Mouse (Mus musculus): ENCODE measurements around the gene Mtfr1l.
"Not testable (repeated sequence)": the region's sequence is repeated elsewhere in the genome, so short reads cannot be mapped to it uniquely, and the experiment has no call there.

Gene Mtfr1l

GRCm38 (mm10) chr4:134516981-134517380, 18.2 kb downstream of the Mtfr1l start:
- no peak for DNase-seq (ENCODE audit: low read depth)

GRCm38 (mm10) chr4:134515614-134516013, 19.6 kb downstream of the Mtfr1l start:
- no peak for DNase-seq (ENCODE audit: low read depth)

GRCm38 (mm10) chr4:134514309-134514930, 20.8 kb downstream of the Mtfr1l start:
- no peak for DNase-seq (ENCODE audit: low read depth)

- DNase-seq (ENCODE audit: low read depth), result peak; percentile 17
Observed at GRCm38 (mm10) chr4:134512798-134513197, 22.4 kb downstream of the Mtfr1l start.

- DNase-seq (ENCODE audit: low read depth), result no peak
Observed at GRCm38 (mm10) chr4:134511730-134512129, 23.5 kb downstream of the Mtfr1l start.

- DNase-seq (ENCODE audit: low read depth), result peak; percentile 91
Observed at GRCm38 (mm10) chr4:134510845-134511411, 24.3 kb downstream of the Mtfr1l start, which contains the start of gene Aunip. Gene Aunip (plus strand): TSS chr4:134510999.

GRCm38 (mm10) chr4:134510396-134510795, 24.8 kb downstream of the Mtfr1l start:
- no peak for DNase-seq (ENCODE audit: low read depth)

- DNase-seq (ENCODE audit: low read depth), result no peak
Observed at GRCm38 (mm10) chr4:134506713-134507112, 28.5 kb downstream of the Mtfr1l start.

GRCm38 (mm10) chr4:134505966-134506594, 29.1 kb downstream of the Mtfr1l start:
- no peak for DNase-seq (ENCODE audit: low read depth)

GRCm38 (mm10) chr4:134505303-134505789, 29.8 kb downstream of the Mtfr1l start:
- DNase-seq (ENCODE audit: low read depth), result no peak

- DNase-seq (ENCODE audit: low read depth), result no peak
Observed at GRCm38 (mm10) chr4:134503686-134504357, 31.4 kb downstream of the Mtfr1l start.

- DNase-seq (ENCODE audit: low read depth), result no peak
Observed at GRCm38 (mm10) chr4:134501095-134501494, 34.1 kb downstream of the Mtfr1l start.

GRCm38 (mm10) chr4:134498983-134499382, 36.2 kb downstream of the Mtfr1l start:
- DNase-seq (ENCODE audit: low read depth), result not testable (repeated sequence)

- DNase-seq (ENCODE audit: low read depth), result no peak
Observed at GRCm38 (mm10) chr4:134497986-134498731, 37.0 kb downstream of the Mtfr1l start.

- no peak for DNase-seq (ENCODE audit: low read depth)
Observed at GRCm38 (mm10) chr4:134497223-134497622, 38.0 kb downstream of the Mtfr1l start.

- DNase-seq (ENCODE audit: low read depth), result peak; percentile 37
Observed at GRCm38 (mm10) chr4:134496595-134497210, 38.5 kb downstream of the Mtfr1l start, which contains the start of gene Paqr7. Gene Paqr7 (plus strand): TSS chr4:134496697.

GRCm38 (mm10) chr4:134495546-134495923, 39.7 kb downstream of the Mtfr1l start:
- no peak for DNase-seq (ENCODE audit: low read depth)

GRCm38 (mm10) chr4:134494780-134495545, 40.2 kb downstream of the Mtfr1l start:
- peak; percentile 48 for DNase-seq (ENCODE audit: low read depth)

GRCm38 (mm10) chr4:134494161-134494560, 41.0 kb downstream of the Mtfr1l start:
- not testable (repeated sequence) for DNase-seq (ENCODE audit: low read depth)

GRCm38 (mm10) chr4:134491716-134492115, 43.5 kb downstream of the Mtfr1l start:
- DNase-seq (ENCODE audit: low read depth), result no peak
